Comparison of ENCODE assay signal across 9 mouse cellular contexts in the genomic region with DNA sequence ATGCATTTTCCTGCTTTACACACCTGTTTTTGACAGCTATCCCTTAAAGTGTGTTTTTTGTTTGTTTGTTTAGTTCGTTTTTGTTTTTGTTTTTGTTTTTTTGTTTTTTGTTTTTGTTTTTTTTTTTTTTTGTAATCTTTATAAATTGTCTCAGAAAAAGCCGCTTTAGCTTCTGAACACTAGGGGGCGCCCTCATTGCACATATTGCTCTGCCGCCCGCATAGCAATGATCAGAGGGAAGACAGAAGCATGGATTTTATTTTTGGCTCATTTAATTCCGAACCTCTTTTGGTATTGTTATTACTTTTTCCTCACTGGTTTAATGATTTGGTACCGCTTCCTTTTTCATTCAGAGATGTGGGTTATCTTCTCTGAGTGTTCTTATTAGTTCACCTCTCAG.
DNase-seq lines count a peak whose midpoint lies in the region.
"Had no signal": no experiment of that assay in that cellular context is flagged by ENCODE, and none has a peak within 500 bp of the region (broad histone marks: within the 10 kb centered on the region; RNA-seq: fewer than 3 reads in every experiment).

No protein-coding gene starts in this region.

- DNase-seq in kidney, adult 18-20 months = peak; percentile 5
- DNase-seq in kidney, adult 11 months = no peak
- peak; percentile 36 for DNase-seq in ES-CJ7 (ENCODE audit: low read depth, low spot score)
- DNase-seq in adrenal gland, adult 2 months = peak; percentile 17
- peak; percentile 59 for DNase-seq in embryonic facial prominence, embryonic 10.5 days (ENCODE audit: low spot score)
- DNase-seq in layer of hippocampus, adult 9-10 months (ENCODE audit: low spot score) = peak; percentile 24
- peak; percentile 34 for DNase-seq in retina, postnatal 7 days (ENCODE audit: low read depth, low spot score)
- no peak for DNase-seq in B cell, adult 2 months

- WGBS in embryonic facial prominence, embryonic 10.5 days = 9% methylated on average over 7 of the region's 7 CpGs

- no peak overlapping the region for H3K4me3 ChIP-seq in embryonic facial prominence, embryonic 10.5 days

- no peak overlapping the region for H3K27ac ChIP-seq in embryonic facial prominence, embryonic 10.5 days (replicated peaks)
- H3K27ac ChIP-seq: macrophage had no signal

- no peaks in the 10 kb centered on the region for H3K9me3 ChIP-seq in embryonic facial prominence, embryonic 10.5 days

- H3K4me1 ChIP-seq in embryonic facial prominence, embryonic 10.5 days = no peaks in the 10 kb centered on the region

- no peaks in the 10 kb centered on the region for H3K27me3 ChIP-seq in embryonic facial prominence, embryonic 10.5 days (replicated peaks; ENCODE audit: low read depth, poor library complexity, severe bottlenecking)

- H3K36me3 ChIP-seq in embryonic facial prominence, embryonic 10.5 days (replicated peaks) = no peaks in the 10 kb centered on the region

Comparison
In these comparisons a context has a peak if more than half of its experiments do, and no peak if none do; other contexts are left out.
1. DNase-seq: peak in kidney, adult 18-20 months (single experiment), ES-CJ7 (single experiment), adrenal gland, adult 2 months (single experiment), embryonic facial prominence, embryonic 10.5 days (single experiment), layer of hippocampus, adult 9-10 months (single experiment) and retina, postnatal 7 days (single experiment); none in kidney, adult 11 months (single experiment) and B cell, adult 2 months (0 of 2).